Mouse (Mus musculus): ENCODE results near the gene Naa11. TPM values are rescaled to one million over a fixed set of nuclear protein-coding genes. Genes with fewer than 3 reads are reported as not detected.

Gene Naa11
- total and polyA plus RNA-seq, 3 experiments: not detected

DNA sequence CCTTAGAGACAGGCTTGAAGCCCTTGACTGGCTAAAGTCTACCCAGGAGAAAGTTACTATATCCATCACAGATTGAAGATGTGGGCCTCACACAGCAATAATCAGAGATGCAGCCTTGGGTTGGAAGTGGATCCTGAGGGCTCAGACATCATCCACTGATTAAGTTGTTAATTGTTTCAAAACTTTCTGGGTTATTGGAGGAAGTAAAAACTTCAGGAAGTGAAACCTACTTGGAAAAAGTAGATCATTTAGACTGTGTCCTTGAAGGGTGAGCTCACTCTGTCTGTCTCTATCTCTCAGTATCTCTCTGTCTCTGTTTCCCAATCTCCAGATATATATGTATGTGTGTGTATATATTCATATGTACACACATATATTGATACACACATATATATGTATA, 47.0 kb downstream of the Naa11 start:
- H3K79me2 ChIP-seq (replicated peaks; ENCODE audit: control insufficient read depth, insufficient read depth, low read length): no peaks in the 10 kb centered on the region
- DNase-seq: no peak
- H3K4me3 ChIP-seq: no peak overlapping the region
- H3K27ac ChIP-seq: no peak overlapping the region
- intact Hi-C loops (cut with DNase I): no loop called here
- TF ChIP-seq CTCF (IDR thresholded peaks at IDR 0.05) (no peak), POLR2A (IDR thresholded peaks at IDR 0.05; ENCODE audit: insufficient read depth, low read depth, low read length) (no peak), EP300 (IDR thresholded peaks at IDR 0.05; ENCODE audit: insufficient read depth, low read depth, low read length) (no peak)
- H3K9ac ChIP-seq (ENCODE audit: low read depth, low read length): no peak overlapping the region
- no peaks in the 10 kb centered on the region for H3K4me1 ChIP-seq (ENCODE audit: control insufficient read depth, insufficient read depth, low read length)
- no peaks in the 10 kb centered on the region for H3K27me3 ChIP-seq (ENCODE audit: control insufficient read depth, insufficient read depth, low read length)
- no peaks in the 10 kb centered on the region for H3K36me3 ChIP-seq (ENCODE audit: control insufficient read depth, insufficient read depth, low read length)

GRCm38 (mm10) chr5:97344144-97344543, 48.0 kb downstream of the Naa11 start:
- Histone ChIP-seq H3K27me3 (ENCODE audit: control insufficient read depth, insufficient read depth, low read length) (no peaks in the 10 kb centered on the region), H3K79me2 (replicated peaks; ENCODE audit: control insufficient read depth, insufficient read depth, low read length) (no peaks in the 10 kb centered on the region), H3K27ac (no peak overlapping the region), H3K36me3 (ENCODE audit: control insufficient read depth, insufficient read depth, low read length) (no peaks in the 10 kb centered on the region), H3K4me3 (no peak overlapping the region), H3K9ac (ENCODE audit: low read depth, low read length) (no peak overlapping the region), H3K4me1 (ENCODE audit: control insufficient read depth, insufficient read depth, low read length) (no peaks in the 10 kb centered on the region)
- intact Hi-C loops (cut with DNase I): no loop called here
- no peak for DNase-seq
- WGBS: 84% methylated on average over 3 of the region's 3 CpGs
- TF ChIP-seq POLR2A (IDR thresholded peaks at IDR 0.05; ENCODE audit: insufficient read depth, low read depth, low read length): no peak
- no peak for TF ChIP-seq EP300 (IDR thresholded peaks at IDR 0.05; ENCODE audit: insufficient read depth, low read depth, low read length)
- TF ChIP-seq CTCF (IDR thresholded peaks at IDR 0.05): no peak

DNA sequence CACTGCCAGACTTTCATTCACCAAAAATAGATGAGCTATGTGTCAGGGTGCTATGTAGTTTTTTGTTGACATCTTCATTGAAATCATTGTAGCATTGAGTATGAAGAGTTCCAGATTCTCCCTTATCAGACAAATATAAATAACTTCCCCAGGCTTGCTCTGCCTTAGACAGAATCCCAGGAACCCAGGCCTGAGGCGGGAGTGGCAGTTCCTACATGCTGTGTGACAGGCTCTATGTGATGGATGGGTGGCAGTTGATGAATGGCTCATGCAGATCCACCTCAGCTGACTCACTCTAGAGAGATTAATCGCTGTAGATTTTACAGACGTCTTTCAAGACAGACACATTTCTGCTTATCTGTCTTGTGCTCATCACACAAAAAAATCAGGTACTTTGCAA, 57.4 kb downstream of the Naa11 start:
- 37% methylated on average over 3 of the region's 3 CpGs for WGBS
- no peak overlapping the region for H3K4me3 ChIP-seq
- H3K27me3 ChIP-seq (ENCODE audit: control insufficient read depth, insufficient read depth, low read length): no peaks in the 10 kb centered on the region
- no peak overlapping the region for H3K9ac ChIP-seq (ENCODE audit: low read depth, low read length)
- H3K36me3 ChIP-seq (ENCODE audit: control insufficient read depth, insufficient read depth, low read length): no peaks in the 10 kb centered on the region
- no peaks in the 10 kb centered on the region for H3K4me1 ChIP-seq (ENCODE audit: control insufficient read depth, insufficient read depth, low read length)
- TF ChIP-seq EP300 (IDR thresholded peaks at IDR 0.05; ENCODE audit: insufficient read depth, low read depth, low read length): no peak
- no peak for TF ChIP-seq POLR2A (IDR thresholded peaks at IDR 0.05; ENCODE audit: insufficient read depth, low read depth, low read length)
- intact Hi-C loops (cut with DNase I): loop anchor here (10.0 kb wide), 1 partner anchor 260 kb away; no protein-coding TSS in a partner anchor
- DNase-seq: no peak
- H3K79me2 ChIP-seq (replicated peaks; ENCODE audit: control insufficient read depth, insufficient read depth, low read length): no peaks in the 10 kb centered on the region
- H3K27ac ChIP-seq: no peak overlapping the region

Other genes with a start within 250 kb of the Naa11 start
- not detected for gene Gk2, start 64.6 kb upstream of the Naa11 start, total RNA-seq (2021)
- 0.20 TPM in 1 of 2 replicates, not detected in the other for gene Gk2, start 64.6 kb upstream of the Naa11 start, polyA plus RNA-seq (2012; rRNA removed)